Mouse (Mus musculus): Measurements from ENCODE around the gene Nkx2-3. TPM values are rescaled to one million over a fixed set of nuclear protein-coding genes. Genes with fewer than 3 reads are reported as not detected.
A peak's percentile ranks its signal among the peaks of the same experiment; 100 is the strongest.

Gene Nkx2-3
- not detected for total RNA-seq (2021)
- long read RNA-seq, experiment 1, result 0 reads
- long read RNA-seq, experiment 2, result 0 reads

DNA sequence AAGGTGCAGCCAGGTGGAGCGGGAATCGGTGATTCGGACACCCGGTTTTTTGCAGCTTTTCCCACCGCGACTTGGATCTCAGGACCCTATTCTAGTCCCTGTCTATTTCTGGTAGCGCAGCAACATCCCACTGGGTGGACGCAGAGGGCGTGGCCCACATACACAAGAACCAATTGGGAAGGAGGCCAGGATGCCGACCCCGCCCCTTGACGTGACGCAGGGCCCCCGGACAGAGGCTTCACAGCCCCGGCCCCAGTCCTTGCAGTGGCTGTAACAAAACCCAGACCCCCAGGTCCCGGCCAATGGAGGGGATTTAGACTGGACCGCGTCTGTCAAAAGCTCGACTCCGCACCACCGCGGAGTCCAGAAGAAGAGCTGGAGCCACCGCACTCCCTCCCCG is at the start of gene Nkx2-3:
Gene Nkx2-3 (plus strand): TSS at position 275 of the 400 bp plus-strand sequence.
- DNase-seq (ENCODE audit: low spot score), result no peak

DNA sequence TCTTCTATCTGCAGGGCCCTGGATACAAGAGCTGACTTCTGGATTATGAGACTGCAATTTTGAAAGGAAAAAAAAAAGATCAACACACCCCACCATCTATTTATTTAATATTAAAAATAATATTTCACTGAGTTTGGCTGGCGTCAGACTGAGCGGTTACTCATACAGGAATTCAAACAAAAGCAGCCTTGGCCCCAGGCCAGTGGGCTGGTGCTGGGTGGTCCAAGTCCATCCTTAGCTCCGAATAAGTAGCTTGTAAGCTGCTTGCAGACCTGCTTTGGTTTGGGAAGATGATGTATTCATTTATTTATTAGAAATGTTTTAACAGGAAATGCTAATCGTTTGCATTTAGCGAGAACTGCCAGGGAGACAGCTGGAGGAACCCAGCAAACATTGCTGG is 49.0 kb upstream of the Nkx2-3 start:
- DNase-seq (ENCODE audit: low spot score), result no peak

GRCm38 (mm10) chr19:43568298-43568697 is 43.8 kb upstream of the Nkx2-3 start:
- no peak for DNase-seq (ENCODE audit: low spot score)

GRCm38 (mm10) chr19:43569133-43569532 is 43.0 kb upstream of the Nkx2-3 start:
- DNase-seq (ENCODE audit: low spot score), result no peak

DNA sequence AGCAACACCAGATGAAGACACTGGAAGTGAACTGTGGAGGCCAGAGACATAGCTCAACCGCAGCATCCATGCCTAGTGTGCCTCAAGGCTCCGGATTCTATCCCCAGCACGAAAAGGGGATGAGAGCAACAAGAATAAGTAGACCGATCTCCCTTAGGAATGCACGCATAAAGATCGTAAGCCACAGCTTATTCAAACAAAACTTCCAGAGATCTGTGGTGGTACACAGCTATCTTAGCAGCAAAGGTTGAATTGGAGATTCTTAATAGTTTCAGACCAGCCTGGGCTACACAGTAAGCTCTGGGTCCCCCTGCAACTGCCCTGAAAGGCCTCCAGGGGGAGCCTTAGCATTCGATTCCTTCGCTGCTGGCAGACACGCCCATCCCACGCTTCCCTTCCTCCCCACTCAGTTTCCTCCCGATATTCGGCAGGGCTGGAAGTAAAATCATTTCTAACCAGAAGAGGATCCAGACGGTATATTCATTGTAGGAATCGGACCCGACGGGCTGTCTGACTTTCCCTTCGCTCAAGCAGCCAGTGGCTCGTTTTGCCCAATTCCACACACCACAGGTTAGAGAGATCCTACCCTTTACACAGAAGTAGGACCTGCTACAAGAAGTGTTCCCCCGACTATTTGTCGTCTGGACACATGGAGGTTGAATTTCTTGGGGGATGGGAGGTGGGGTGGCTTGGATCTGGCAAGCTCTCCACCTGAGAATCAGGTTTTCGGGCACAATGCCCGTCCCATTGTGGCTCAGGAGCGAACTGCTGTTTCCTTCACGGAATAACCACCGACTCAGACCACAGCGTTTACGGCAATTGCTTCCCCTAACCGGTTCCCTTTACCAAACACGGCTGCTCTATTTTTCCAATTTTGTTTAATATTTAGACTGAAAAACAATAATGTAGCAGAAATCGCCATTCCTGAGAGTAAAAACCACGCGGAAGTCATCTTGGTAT is 41.0 kb upstream of the Nkx2-3 start:
- DNase-seq (ENCODE audit: low spot score), result peak; percentile 84

DNA sequence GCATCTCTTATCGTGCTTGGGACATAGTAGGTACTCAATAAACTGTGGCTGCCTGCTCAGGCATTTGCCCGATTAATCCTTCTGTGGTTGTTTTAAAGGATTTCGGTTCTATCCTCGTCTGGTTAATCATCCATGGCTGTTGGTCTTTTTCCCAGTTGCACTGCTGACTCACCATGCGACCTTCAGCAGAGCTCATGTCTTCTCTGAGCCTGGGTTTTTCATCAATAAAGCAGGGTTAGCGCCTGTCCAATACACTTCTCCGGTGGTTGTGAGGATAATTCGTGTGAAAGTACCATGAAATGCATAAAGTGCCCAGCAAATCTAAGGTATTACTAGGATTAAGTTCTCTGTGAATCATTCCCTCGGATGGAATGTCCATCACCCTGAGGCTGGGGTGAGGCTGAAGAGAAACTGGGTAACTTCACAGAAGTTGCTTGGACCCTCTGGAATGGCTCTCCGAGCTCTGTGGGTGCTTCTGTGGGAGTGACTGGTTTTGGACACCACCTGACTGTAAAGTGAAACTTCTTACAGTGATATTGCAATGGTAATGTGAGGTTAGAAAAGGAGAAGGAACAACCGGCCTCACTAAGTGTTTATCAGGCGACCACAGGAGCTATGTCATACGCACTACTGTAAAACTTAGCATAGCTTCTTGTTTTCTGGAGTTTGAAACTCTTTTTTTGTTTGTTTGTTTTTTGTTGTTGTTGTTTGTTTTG is 32.9 kb upstream of the Nkx2-3 start:
- no peak for DNase-seq (ENCODE audit: low spot score)

GRCm38 (mm10) chr19:43581185-43581584 is 30.9 kb upstream of the Nkx2-3 start:
- DNase-seq (ENCODE audit: low spot score), result no peak

DNA sequence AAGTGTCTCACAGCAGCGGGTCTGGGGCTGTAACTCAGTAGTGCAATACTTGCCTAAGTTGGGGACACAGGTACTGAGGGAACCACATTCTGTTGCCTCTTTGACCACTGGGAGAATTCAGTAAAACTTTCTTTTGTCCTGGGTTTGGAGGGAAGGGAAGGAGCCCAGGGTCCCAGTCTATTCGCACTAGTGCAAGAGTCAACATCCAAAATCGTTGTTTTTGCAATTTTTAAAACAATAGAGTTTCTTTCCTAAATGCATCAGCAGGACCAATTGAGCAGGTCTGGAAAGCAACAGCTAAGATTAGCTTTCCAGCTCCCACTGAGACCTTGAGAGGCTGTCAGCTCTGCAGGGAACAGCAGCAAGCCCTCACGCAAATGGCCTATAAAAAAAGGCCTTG is 28.9 kb upstream of the Nkx2-3 start:
- no peak for DNase-seq (ENCODE audit: low spot score)

DNA sequence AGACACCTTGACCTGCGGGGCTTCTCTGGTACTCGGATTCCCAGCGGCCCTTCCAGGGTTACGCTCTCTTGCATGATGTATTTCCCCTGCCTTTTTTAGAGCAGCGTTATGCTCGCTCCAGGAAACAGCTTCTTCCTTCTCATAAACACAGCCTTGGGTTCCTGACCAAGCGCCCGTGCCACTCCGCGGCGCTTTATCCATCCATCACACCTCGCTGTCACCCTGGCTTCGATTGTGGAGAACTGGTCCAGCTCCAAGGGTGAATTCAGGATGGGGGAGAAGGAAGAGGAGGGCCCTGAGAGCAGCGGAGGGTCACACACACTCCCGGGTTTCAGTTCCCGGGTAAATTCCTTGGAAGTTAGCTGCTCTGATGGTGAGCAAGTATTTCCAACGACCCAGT is 28.5 kb upstream of the Nkx2-3 start:
- no peak for DNase-seq (ENCODE audit: low spot score)

GRCm38 (mm10) chr19:43584788-43585187 is 27.3 kb upstream of the Nkx2-3 start:
- DNase-seq (ENCODE audit: low spot score), result peak; percentile 30

- DNase-seq (ENCODE audit: low spot score), result no peak
These were observed 20.1 kb upstream of the Nkx2-3 start for GRCm38 (mm10) chr19:43592026-43592425.

- DNase-seq (ENCODE audit: low spot score), result no peak
These were observed 15.1 kb upstream of the Nkx2-3 start for GRCm38 (mm10) chr19:43596981-43597380.

GRCm38 (mm10) chr19:43598741-43599660 is 13.1 kb upstream of the Nkx2-3 start:
- no peak for DNase-seq (ENCODE audit: low spot score)

DNA sequence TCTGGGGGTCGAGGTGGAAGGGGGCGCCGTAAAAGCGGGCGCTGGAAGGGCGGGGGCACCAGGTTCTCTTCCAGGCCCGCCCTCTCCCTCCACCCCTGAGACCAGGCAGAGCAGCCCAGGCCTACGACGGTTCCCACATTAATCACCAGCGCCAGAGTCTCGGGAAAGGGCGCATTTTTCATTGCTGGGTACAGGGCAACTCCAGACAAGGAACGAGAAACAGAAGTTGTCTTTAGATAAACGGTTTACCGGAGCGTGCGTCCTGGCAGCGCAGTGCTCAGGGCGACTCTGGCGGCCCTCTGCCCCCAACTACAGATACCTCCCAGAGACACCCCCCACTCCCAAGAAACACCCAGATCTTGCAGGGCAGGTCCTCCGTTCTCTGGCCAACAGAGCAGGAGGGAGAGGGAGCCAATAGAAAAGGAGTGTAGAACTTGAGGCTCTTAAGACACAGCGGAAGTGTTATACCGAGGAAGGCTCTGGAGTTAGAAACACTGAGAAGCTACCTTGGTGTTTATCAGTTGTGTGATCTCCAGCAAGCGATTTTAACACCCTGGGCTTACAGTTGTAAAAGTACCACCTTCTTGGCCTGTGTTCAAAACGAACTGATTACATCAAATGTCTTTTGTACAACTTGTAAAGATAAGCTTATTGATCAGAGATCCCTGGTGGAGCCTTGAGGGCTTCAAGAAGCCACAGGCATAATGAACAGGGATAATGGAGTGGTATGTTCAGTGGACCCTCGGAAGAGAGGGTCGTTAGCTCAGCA is 12.2 kb upstream of the Nkx2-3 start:
- no peak for DNase-seq (ENCODE audit: low spot score)

GRCm38 (mm10) chr19:43600545-43601331 is 11.4 kb upstream of the Nkx2-3 start:
- DNase-seq (ENCODE audit: low spot score), result no peak

GRCm38 (mm10) chr19:43601440-43601839 is 10.7 kb upstream of the Nkx2-3 start:
- DNase-seq (ENCODE audit: low spot score), result no peak

GRCm38 (mm10) chr19:43601996-43602590 is 10.0 kb upstream of the Nkx2-3 start:
- DNase-seq (ENCODE audit: low spot score), result no peak

- DNase-seq (ENCODE audit: low spot score), result no peak
These were observed 8.6 kb upstream of the Nkx2-3 start for GRCm38 (mm10) chr19:43603521-43603920.

- no peak for DNase-seq (ENCODE audit: low spot score)
These were observed 7.5 kb upstream of the Nkx2-3 start for GRCm38 (mm10) chr19:43604492-43605120.

All from gastrocnemius, adult 18-20 months (tissue).